Mouse (Mus musculus): ENCODE measurements at regions not wholly inside any gene's neighbourhood (a gene's known extent, or its start where the extent isn't known, plus 50 kb on each side); places are given as distances from the start of the nearest gene placed in this dataset.

DNA sequence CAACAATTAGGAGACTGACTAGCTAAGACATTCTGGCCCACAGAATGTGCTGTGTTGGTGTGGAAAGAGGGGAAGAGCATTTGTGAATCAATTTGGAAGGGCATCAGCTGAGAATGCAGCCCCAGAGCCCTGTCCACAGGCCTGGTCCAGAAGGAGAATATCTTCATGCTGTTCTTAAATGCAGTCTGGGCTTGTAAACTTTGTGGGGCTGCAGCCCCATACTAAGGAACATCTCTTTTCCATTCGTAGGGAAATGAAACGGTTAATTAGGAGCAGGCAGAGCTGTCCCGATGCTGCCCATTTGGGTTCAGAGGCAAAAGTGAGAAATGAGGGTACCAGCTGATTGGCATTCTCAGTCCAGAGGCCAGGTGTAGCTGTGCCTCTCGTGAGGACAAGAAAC is 304.0 kb downstream of the Maf start:
- Histone ChIP-seq H3K36me3 (ENCODE audit: control insufficient read depth, insufficient read depth) (no peaks in the 10 kb centered on the region), H3K9ac (ENCODE audit: low read depth, low read length) (no peak overlapping the region)
- WGBS: 76% methylated on average over 4 of the region's 4 CpGs

GRCm38 (mm10) chr8:115402471-115403197 is 305.0 kb downstream of the Maf start:
- no peak for ATAC-seq
- Histone ChIP-seq H3K9me3 (ENCODE audit: control insufficient read depth) (no peaks in the 10 kb centered on the region; the same call in 1 of the 2 replicates), H3K4me1 (replicated peaks; ENCODE audit: control insufficient read depth, insufficient read depth, low read length) (no peaks in the 10 kb centered on the region), H3K27me3 (replicated peaks; ENCODE audit: control insufficient read depth, insufficient read depth, low read length) (no peaks in the 10 kb centered on the region), H3K27ac (ENCODE audit: low read depth, low read length) (no peak overlapping the region), H3K4me2 (replicated peaks; ENCODE audit: low read depth) (no peak overlapping the region), H3K36me3 (ENCODE audit: control insufficient read depth, insufficient read depth) (no peaks in the 10 kb centered on the region), H3K9ac (ENCODE audit: low read depth, low read length) (no peak overlapping the region), H3K4me3 (ENCODE audit: low read depth, low read length) (no peak overlapping the region)
- 59% methylated on average over 10 of the region's 10 CpGs for WGBS
- peak; percentile 80 for TF ChIP-seq CTCF (IDR thresholded peaks at IDR 0.05; ENCODE audit: low read depth)

More for the DNA sequence above, 304.0 kb downstream of the Maf start:
- no peaks in the 10 kb centered on the region for H3K27me3 ChIP-seq (replicated peaks; ENCODE audit: control insufficient read depth, insufficient read depth, low read length)
- H3K4me3 ChIP-seq (ENCODE audit: low read depth, low read length): no peak overlapping the region
- no peaks in the 10 kb centered on the region for H3K4me1 ChIP-seq (replicated peaks; ENCODE audit: control insufficient read depth, insufficient read depth, low read length)
- no peaks in the 10 kb centered on the region; the same call in 1 of the 2 replicates for H3K9me3 ChIP-seq (ENCODE audit: control insufficient read depth)
- no peak for TF ChIP-seq CTCF (IDR thresholded peaks at IDR 0.05; ENCODE audit: low read depth)
- ATAC-seq: no peak
- no peak overlapping the region for H3K27ac ChIP-seq (ENCODE audit: low read depth, low read length)
- no peak overlapping the region for H3K4me2 ChIP-seq (replicated peaks; ENCODE audit: low read depth)

Data from intestine, postnatal 0 days (tissue).